Mouse (Mus musculus): ENCODE data around the gene Mxra8. TPM values are rescaled to one million over a fixed set of nuclear protein-coding genes. Genes with fewer than 3 reads are reported as not detected.
A peak's percentile ranks its signal among the peaks of the same experiment; 100 is the strongest.

Mxra8 gene
- polyA plus RNA-seq, 1 experiment from 2014 or later: 26.7 TPM

- Histone ChIP-seq H3K4me3 (no peak overlapping the region), H3K27ac (no peak overlapping the region), H3K9me3 (no peaks in the 10 kb centered on the region), H3K4me2 (replicated peaks) (no peak overlapping the region), H3K36me3 (peaks cover 57% of the 10 kb centered on the region), H3K27me3 (replicated peaks) (no peaks in the 10 kb centered on the region), H3K9ac (no peak overlapping the region), H3K4me1 (peaks cover 10% of the 10 kb centered on the region)
- ATAC-seq (ENCODE audit: low FRiP score, low read depth): no peak
- 94% methylated on average over 5 of the region's 5 CpGs for whole genome bisulfite sequencing
Measured at GRCm38 (mm10) chr4:155886330-155886729, 46.9 kb downstream of the Mxra8 start.

- H3K9me3 ChIP-seq: no peaks in the 10 kb centered on the region
- no peak overlapping the region for H3K27ac ChIP-seq
- no peak overlapping the region for H3K4me3 ChIP-seq
- ATAC-seq (ENCODE audit: low FRiP score, low read depth): no peak
- no peak overlapping the region for H3K9ac ChIP-seq
- peaks cover 11% of the 10 kb centered on the region for H3K4me1 ChIP-seq
- H3K36me3 ChIP-seq: peaks cover 57% of the 10 kb centered on the region
- H3K27me3 ChIP-seq (replicated peaks): no peaks in the 10 kb centered on the region
- H3K4me2 ChIP-seq (replicated peaks): no peak overlapping the region
- WGBS: 87% methylated on average over 10 of the region's 10 CpGs
Measured at GRCm38 (mm10) chr4:155887674-155888073, 48.2 kb downstream of the Mxra8 start.

- peaks cover 57% of the 10 kb centered on the region for H3K36me3 ChIP-seq
- 94% methylated on average over 9 of the region's 9 CpGs for WGBS
Measured at GRCm38 (mm10) chr4:155888181-155888580, 48.7 kb downstream of the Mxra8 start.

GRCm38 (mm10) chr4:155889316-155889715 lies 49.8 kb downstream of the Mxra8 start:
- Histone ChIP-seq H3K27me3 (replicated peaks) (no peaks in the 10 kb centered on the region), H3K9me3 (no peaks in the 10 kb centered on the region), H3K4me3 (no peak overlapping the region), H3K4me2 (replicated peaks) (no peak overlapping the region), H3K27ac (no peak overlapping the region), H3K36me3 (peaks cover 51% of the 10 kb centered on the region), H3K4me1 (peaks cover 27% of the 10 kb centered on the region), H3K9ac (no peak overlapping the region)
- 88% methylated on average over 5 of the region's 5 CpGs for WGBS
- no peak for ATAC-seq (ENCODE audit: low FRiP score, low read depth)

More at GRCm38 (mm10) chr4:155888181-155888580, 48.7 kb downstream of the Mxra8 start:
- no peak overlapping the region for H3K27ac ChIP-seq
- no peak for ATAC-seq (ENCODE audit: low FRiP score, low read depth)
- no peaks in the 10 kb centered on the region for H3K9me3 ChIP-seq
- H3K4me3 ChIP-seq: no peak overlapping the region
- no peak overlapping the region for H3K9ac ChIP-seq
- no peak overlapping the region for H3K4me2 ChIP-seq (replicated peaks)
- no peaks in the 10 kb centered on the region for H3K27me3 ChIP-seq (replicated peaks)
- peaks cover 16% of the 10 kb centered on the region for H3K4me1 ChIP-seq

- Histone ChIP-seq H3K36me3 (peaks cover 39% of the 10 kb centered on the region), H3K9me3 (no peaks in the 10 kb centered on the region), H3K4me1 (peaks cover 40% of the 10 kb centered on the region), H3K4me2 (replicated peaks) (peak overlapping the region; percentile 99), H3K4me3 (peak overlapping the region; percentile 92), H3K27ac (no peak overlapping the region), H3K9ac (peak overlapping the region; percentile 91), H3K27me3 (replicated peaks) (no peaks in the 10 kb centered on the region)
- under 1% methylated on average over 34 of the region's 34 CpGs for WGBS
- ATAC-seq (ENCODE audit: low FRiP score, low read depth): no peak
Measured at GRCm38 (mm10) chr4:155891011-155891471, 51.6 kb downstream of the Mxra8 start.

GRCm38 (mm10) chr4:155891551-155892001 lies 52.1 kb downstream of the Mxra8 start, which contains the start of the genes Pusl1 and Acap3:
Gene Pusl1 (minus strand): TSS chr4:155891781.
Gene Acap3 (plus strand): TSS chr4:155891822.
- under 1% methylated on average over 52 of the region's 52 CpGs for WGBS
- ATAC-seq (ENCODE audit: low FRiP score, low read depth): peak; percentile 83
- Histone ChIP-seq H3K27ac (peak within 1 kb of the TSS; percentile 97), H3K9ac (peak within 1 kb of the TSS; percentile 91), H3K9me3 (no peaks in the 10 kb centered on the region), H3K4me2 (replicated peaks) (peak within 1 kb of the TSS; percentile 99), H3K4me3 (peak within 1 kb of the TSS; percentile 92), H3K4me1 (peaks cover 40% of the 10 kb centered on the region), H3K36me3 (peaks cover 39% of the 10 kb centered on the region), H3K27me3 (replicated peaks) (no peaks in the 10 kb centered on the region)

GRCm38 (mm10) chr4:155892017-155892416 lies 52.5 kb downstream of the Mxra8 start:
- peak; percentile 90 for ATAC-seq (ENCODE audit: low FRiP score, low read depth)

GRCm38 (mm10) chr4:155892438-155893211 lies 53.1 kb downstream of the Mxra8 start:
- Histone ChIP-seq H3K9ac (peak overlapping the region; percentile 91), H3K27ac (peak overlapping the region; percentile 97), H3K9me3 (no peaks in the 10 kb centered on the region), H3K4me3 (peak overlapping the region; percentile 92), H3K4me1 (peaks cover 40% of the 10 kb centered on the region), H3K27me3 (replicated peaks) (no peaks in the 10 kb centered on the region), H3K36me3 (peaks cover 36% of the 10 kb centered on the region), H3K4me2 (replicated peaks) (peak overlapping the region; percentile 99)
- ATAC-seq (ENCODE audit: low FRiP score, low read depth): peak; percentile 59
- 5% methylated on average over 37 of the region's 37 CpGs for WGBS

More at GRCm38 (mm10) chr4:155892017-155892416, 52.5 kb downstream of the Mxra8 start:
- H3K9ac ChIP-seq: peak overlapping the region; percentile 91
- H3K4me1 ChIP-seq: peaks cover 40% of the 10 kb centered on the region
- peak overlapping the region; percentile 97 for H3K27ac ChIP-seq
- under 1% methylated on average over 56 of the region's 56 CpGs for WGBS
- peak overlapping the region; percentile 92 for H3K4me3 ChIP-seq
- H3K4me2 ChIP-seq (replicated peaks): peak overlapping the region; percentile 99
- peaks cover 39% of the 10 kb centered on the region for H3K36me3 ChIP-seq
- H3K27me3 ChIP-seq (replicated peaks): no peaks in the 10 kb centered on the region
- no peaks in the 10 kb centered on the region for H3K9me3 ChIP-seq

GRCm38 (mm10) chr4:155893212-155893690 lies 53.8 kb downstream of the Mxra8 start:
- Histone ChIP-seq H3K9me3 (no peaks in the 10 kb centered on the region), H3K4me2 (replicated peaks) (peak overlapping the region; percentile 99), H3K27ac (no peak overlapping the region), H3K4me3 (peak overlapping the region; percentile 92), H3K27me3 (replicated peaks) (no peaks in the 10 kb centered on the region), H3K36me3 (peaks cover 33% of the 10 kb centered on the region), H3K4me1 (peaks cover 40% of the 10 kb centered on the region), H3K9ac (peak overlapping the region; percentile 91)
- 67% methylated on average over 8 of the region's 8 CpGs for WGBS
- no peak for ATAC-seq (ENCODE audit: low FRiP score, low read depth)

Small RNA genes within 50 kb of the gene (microRNA-seq; reads per million reads assigned to microRNA genes)
- not detected for gene Gm27743

Other genes starting within 250 kb of the Mxra8 start
- gene Slc35e2, start 238.3 kb upstream of the Mxra8 start, polyA plus RNA-seq (2016; fragmentation: Nextera tagmentation; extraction: Ambion mirVana): 16.2 and 16.7 TPM in 2 replicates
- gene Cdk11b, start 214.8 kb upstream of the Mxra8 start, polyA plus RNA-seq (2016; fragmentation: Nextera tagmentation; extraction: Ambion mirVana): 76.8 and 79.5 TPM in 2 replicates
- gene Gm10563, start 194.3 kb upstream of the Mxra8 start, polyA plus RNA-seq (2016; fragmentation: Nextera tagmentation; extraction: Ambion mirVana): not detected in 2 replicates
- gene Mmp23, start 186.3 kb upstream of the Mxra8 start, polyA plus RNA-seq (2016; fragmentation: Nextera tagmentation; extraction: Ambion mirVana): 3.9 and 4.3 TPM in 2 replicates
- 33.8 and 38.1 TPM in 2 replicates for gene Mib2, start 170.5 kb upstream of the Mxra8 start, polyA plus RNA-seq (2016; fragmentation: Nextera tagmentation; extraction: Ambion mirVana)
- 10.6 and 11.6 TPM in 2 replicates for gene Fndc10, start 145.3 kb upstream of the Mxra8 start, polyA plus RNA-seq (2016; fragmentation: Nextera tagmentation; extraction: Ambion mirVana)
- 151 and 160 TPM in 2 replicates for gene Ssu72, start 134.9 kb upstream of the Mxra8 start, polyA plus RNA-seq (2016; fragmentation: Nextera tagmentation; extraction: Ambion mirVana)
- gene Tmem240, start 104.9 kb upstream of the Mxra8 start, polyA plus RNA-seq (2016; fragmentation: Nextera tagmentation; extraction: Ambion mirVana): 6.2 and 6.5 TPM in 2 replicates
- 85.2 and 90.7 TPM in 2 replicates for gene Atad3a, start 78.6 kb upstream of the Mxra8 start, polyA plus RNA-seq (2016; fragmentation: Nextera tagmentation; extraction: Ambion mirVana)
- 16.6 and 17.9 TPM in 2 replicates for gene Vwa1, start 65.0 kb upstream of the Mxra8 start, polyA plus RNA-seq (2016; fragmentation: Nextera tagmentation; extraction: Ambion mirVana)
- 0.56 and 0.86 TPM in 2 replicates for gene Tmem88b, start 53.8 kb upstream of the Mxra8 start, polyA plus RNA-seq (2016; fragmentation: Nextera tagmentation; extraction: Ambion mirVana)
- not detected in 2 replicates for gene Ankrd65, start 49.2 kb upstream of the Mxra8 start, polyA plus RNA-seq (2016; fragmentation: Nextera tagmentation; extraction: Ambion mirVana)
- 226 and 242 TPM in 2 replicates for gene Mrpl20, start 36.8 kb upstream of the Mxra8 start, polyA plus RNA-seq (2016; fragmentation: Nextera tagmentation; extraction: Ambion mirVana)
- 203 and 204 TPM in 2 replicates for gene Ccnl2, start 27.2 kb upstream of the Mxra8 start, polyA plus RNA-seq (2016; fragmentation: Nextera tagmentation; extraction: Ambion mirVana)
- 142 and 144 TPM in 2 replicates for gene Aurkaip1, start 8.4 kb upstream of the Mxra8 start, polyA plus RNA-seq (2016; fragmentation: Nextera tagmentation; extraction: Ambion mirVana)
- 26.2 and 32.1 TPM in 2 replicates for gene Dvl1, start 7.7 kb downstream of the Mxra8 start, polyA plus RNA-seq (2016; fragmentation: Nextera tagmentation; extraction: Ambion mirVana)
- gene Tas1r3, start 23.7 kb downstream of the Mxra8 start, polyA plus RNA-seq (2016; fragmentation: Nextera tagmentation; extraction: Ambion mirVana): 0.28 and 0.56 TPM in 2 replicates
- 19.5 and 22.1 TPM in 2 replicates for gene Cptp, start 29.8 kb downstream of the Mxra8 start, polyA plus RNA-seq (2016; fragmentation: Nextera tagmentation; extraction: Ambion mirVana)
- 77.0 TPM in 2 replicates for gene Ints11, start 29.9 kb downstream of the Mxra8 start, polyA plus RNA-seq (2016; fragmentation: Nextera tagmentation; extraction: Ambion mirVana)
- 46.6 and 52.0 TPM in 2 replicates for gene Pusl1, start 52.1 kb downstream of the Mxra8 start, polyA plus RNA-seq (2016; fragmentation: Nextera tagmentation; extraction: Ambion mirVana)
- gene Acap3, start 52.1 kb downstream of the Mxra8 start, polyA plus RNA-seq (2016; fragmentation: Nextera tagmentation; extraction: Ambion mirVana): 65.5 and 68.0 TPM in 2 replicates
- 159 and 167 TPM in 2 replicates for gene Ube2j2, start 104.2 kb downstream of the Mxra8 start, polyA plus RNA-seq (2016; fragmentation: Nextera tagmentation; extraction: Ambion mirVana)
- gene C1qtnf12, start 122.6 kb downstream of the Mxra8 start, polyA plus RNA-seq (2016; fragmentation: Nextera tagmentation; extraction: Ambion mirVana): 17.2 and 19.0 TPM in 2 replicates
- gene B3galt6, start 153.0 kb downstream of the Mxra8 start, polyA plus RNA-seq (2016; fragmentation: Nextera tagmentation; extraction: Ambion mirVana): 20.2 and 20.6 TPM in 2 replicates
- 129 and 133 TPM in 2 replicates for gene Sdf4, start 153.2 kb downstream of the Mxra8 start, polyA plus RNA-seq (2016; fragmentation: Nextera tagmentation; extraction: Ambion mirVana)
- gene Tnfrsf4, start 174.2 kb downstream of the Mxra8 start, polyA plus RNA-seq (2016; fragmentation: Nextera tagmentation; extraction: Ambion mirVana): 0.52 and 0.81 TPM in 2 replicates
- gene Tnfrsf18, start 186.5 kb downstream of the Mxra8 start, polyA plus RNA-seq (2016; fragmentation: Nextera tagmentation; extraction: Ambion mirVana): 1.6 and 2.0 TPM in 2 replicates
- gene Ttll10, start 219.7 kb downstream of the Mxra8 start, polyA plus RNA-seq (2016; fragmentation: Nextera tagmentation; extraction: Ambion mirVana): 0.20 TPM in 1 of 2 replicates, not detected in the other

Data from neural tube, embryonic 12.5 days (tissue).